Mouse (Mus musculus): Measurements from ENCODE around the gene Psmc2.

DNA sequence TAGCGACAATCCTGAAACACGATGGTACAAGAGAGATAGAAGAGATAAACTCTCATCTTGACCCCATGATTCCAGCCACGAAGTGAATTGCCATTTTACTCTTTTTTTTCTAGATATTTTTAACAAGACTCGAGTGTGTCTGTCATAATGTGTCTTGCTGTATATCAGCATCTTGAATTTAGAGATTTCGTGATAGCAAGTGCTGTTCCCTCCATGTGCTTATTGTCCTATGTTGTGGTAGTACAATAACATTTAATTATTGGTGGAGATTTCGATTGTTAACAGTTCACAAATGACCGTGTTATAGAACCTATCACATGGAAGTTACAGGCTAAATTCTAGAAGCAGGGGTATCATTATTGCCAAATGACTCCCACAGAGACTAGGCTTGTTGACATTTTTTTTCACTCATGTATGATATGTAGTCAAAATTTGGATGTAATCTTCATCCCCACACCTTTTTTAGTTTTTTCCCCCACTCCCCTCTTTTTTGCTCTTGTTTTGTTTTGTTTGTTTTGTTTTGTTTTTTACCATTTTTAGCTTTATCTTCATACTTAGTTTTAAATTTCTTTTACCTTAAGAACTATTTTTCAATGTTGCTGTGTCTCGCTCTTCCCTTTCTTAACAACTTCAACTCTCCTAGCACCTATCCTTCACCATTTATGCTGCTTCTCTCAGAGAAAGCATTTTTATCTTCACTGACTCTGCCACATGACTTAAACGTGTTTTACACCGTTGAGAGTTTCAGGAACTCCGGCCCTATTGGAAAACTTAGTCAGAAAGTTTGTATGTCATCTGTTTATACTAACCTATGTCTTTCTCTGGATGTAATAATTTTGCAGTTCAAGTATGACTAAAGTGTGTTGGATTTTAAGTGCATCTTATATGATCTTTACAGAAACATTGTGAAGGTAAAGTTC lies 2.4 kb downstream of the Psmc2 start:
- TF ChIP-seq CTCF (conservative IDR thresholded peaks at IDR 0.05; ENCODE audit: insufficient read depth, insufficient read length, low read depth, low read length), result no peak
- no peak for TF ChIP-seq POLR2A (IDR thresholded peaks at IDR 0.05; ENCODE audit: low read depth, low read length)
